Mouse (Mus musculus) forebrain, embryonic 11.5 days (tissue): ENCODE data around the gene Trir. TPM values are rescaled to one million over a fixed set of nuclear protein-coding genes. Genes with fewer than 3 reads are reported as not detected.
A peak's percentile ranks its signal among the peaks of the same experiment; 100 is the strongest.

Source experiments
- ATAC-seq: fragments of 200-750 bp; cut with Nextera tagmentation; replicated peaks from 2 replicates; pipeline ENCODE4 v1.8.0; 2017; ENCODE audit warnings: moderate TSS enrichment; ENCODE audit not compliant: low FRiP score
- DNase-seq: peaks from one replicate; pipeline ENCODE4 v3.0.0-alpha.2; 2017; ENCODE audit warnings: low spot score
- H3K27ac ChIP-seq: fragments of 300-500 bp; sonication (generic); 2 replicates; pipeline ENCODE4 v1.5.1; 2014; ENCODE audit warnings: low read depth, low read length
- H3K27me3 ChIP-seq: fragments of 300-500 bp; sonication (generic); 2 replicates; pipeline ENCODE4 v1.6.1; 2014; ENCODE audit warnings: mild to moderate bottlenecking, low read length, mixed read lengths; ENCODE audit not compliant: control insufficient read depth, insufficient read depth
- H3K36me3 ChIP-seq: fragments of 300-500 bp; sonication (generic); 2 replicates; pipeline ENCODE4 v1.6.1; 2014; ENCODE audit warnings: mild to moderate bottlenecking, low read length, moderate library complexity, mixed read lengths; ENCODE audit not compliant: control insufficient read depth, insufficient read depth
- H3K4me1 ChIP-seq: fragments of 300-500 bp; sonication (generic); replicated peaks from 2 replicates; pipeline ENCODE4 v1.6.1; 2014; ENCODE audit warnings: low read length, mixed read lengths; ENCODE audit not compliant: control insufficient read depth, insufficient read depth
- H3K4me2 ChIP-seq: fragments of 300-500 bp; sonication (generic); 2 replicates; pipeline ENCODE4 v1.6.1; 2014; ENCODE audit warnings: low read depth, mild to moderate bottlenecking, low read length, moderate library complexity, mixed read lengths; ENCODE audit not compliant: severe bottlenecking
- H3K4me3 ChIP-seq: fragments of 300-500 bp; sonication (generic); 2 replicates; pipeline ENCODE4 v1.5.1; 2014; ENCODE audit warnings: low read depth, low read length
- H3K9ac ChIP-seq: fragments of 300-500 bp; sonication (generic); 2 replicates; pipeline ENCODE4 v1.6.1; 2014; ENCODE audit warnings: low read length
- H3K9me3 ChIP-seq: fragments of 300-500 bp; sonication (generic); 2 replicates; pipeline ENCODE4 v1.6.1; 2016; ENCODE audit warnings: low read length, mixed read lengths; ENCODE audit not compliant: control insufficient read depth
- WGBS: fragments of 180-500 bp; shearing (Covaris S2); extraction: QIAGEN DNeasy Blood & Tissue Kit; methylation state at CpG from one replicate; pipeline ENCODE4 v1.1.7; 2014; 5-methylcytosine and 5-hydroxymethylcytosine counted together
- polyA plus RNA-seq: library from polyadenylated mRNA; unstranded; fragments of >200 nt; fragmentation: Nextera tagmentation; extraction: Ambion mirVana; gene quantifications from 2 replicates; pipeline ENCODE4 v1.2.1, GENCODE M21; 2014

Gene Trir
- polyA plus RNA-seq, 1 experiment from 2014 or later: 172 TPM

DNA sequence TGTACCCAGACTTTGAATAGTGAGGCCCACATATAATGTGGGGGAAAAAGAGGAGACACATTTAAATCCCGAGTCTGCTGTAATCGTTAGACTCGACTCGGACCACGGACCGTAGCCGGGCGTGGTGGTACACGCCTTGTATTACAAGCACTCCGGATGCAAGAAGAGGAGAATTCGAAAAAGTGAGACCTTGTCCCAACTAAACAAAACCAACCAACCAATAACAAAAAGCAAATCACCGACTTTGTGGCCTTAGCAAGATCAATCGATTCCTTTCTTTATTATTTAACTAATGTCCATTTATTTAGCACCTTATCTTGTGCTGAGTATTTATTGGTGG, 863 bp downstream of the Trir start:
- Histone ChIP-seq H3K27me3 (no peaks in the 10 kb centered on the region), H3K4me3 (peak overlapping the region; percentile 98), H3K27ac (peak overlapping the region; percentile 81; the same call in 1 of the 2 replicates), H3K4me1 (peaks cover 18% of the 10 kb centered on the region), H3K9me3 (no peaks in the 10 kb centered on the region), H3K9ac (peak overlapping the region; percentile 99), H3K36me3 (peaks cover 15% of the 10 kb centered on the region; the same call in 1 of the 2 replicates), H3K4me2 (peak overlapping the region; percentile 80)
- ATAC-seq: no peak
- DNase-seq: no peak
- WGBS: 1% methylated on average over 13 of the region's 13 CpGs

DNA sequence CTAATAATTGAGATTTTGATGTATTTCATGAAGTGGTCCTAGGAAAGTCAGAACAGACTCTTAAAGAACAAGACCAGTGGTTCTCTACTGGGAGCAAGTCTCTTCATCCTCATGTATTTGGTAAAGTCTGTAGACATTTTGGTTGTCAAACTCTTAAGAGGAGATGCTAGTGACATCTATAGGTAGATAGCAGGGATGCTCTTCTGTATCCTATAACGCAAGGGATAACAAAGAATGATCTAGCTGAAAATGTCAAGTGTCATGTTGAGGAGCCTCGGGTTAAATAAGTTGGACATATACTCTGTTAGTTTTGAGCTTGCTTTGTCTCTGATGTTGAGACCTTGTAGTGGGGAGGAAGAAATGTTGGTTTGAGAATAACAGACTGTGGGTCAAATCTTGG, 1.3 kb downstream of the Trir start:
- H3K4me2 ChIP-seq: peak overlapping the region; percentile 80
- peaks cover 18% of the 10 kb centered on the region for H3K4me1 ChIP-seq
- H3K4me3 ChIP-seq: peak overlapping the region; percentile 98
- DNase-seq: no peak
- H3K9me3 ChIP-seq: no peaks in the 10 kb centered on the region
- H3K36me3 ChIP-seq: peaks cover 15% of the 10 kb centered on the region; the same call in 1 of the 2 replicates
- no peak for ATAC-seq
- no peaks in the 10 kb centered on the region for H3K27me3 ChIP-seq
- H3K27ac ChIP-seq: no peak overlapping the region
- peak overlapping the region; percentile 99 for H3K9ac ChIP-seq
- WGBS: 25% methylated on average over 2 of the region's 2 CpGs

DNA sequence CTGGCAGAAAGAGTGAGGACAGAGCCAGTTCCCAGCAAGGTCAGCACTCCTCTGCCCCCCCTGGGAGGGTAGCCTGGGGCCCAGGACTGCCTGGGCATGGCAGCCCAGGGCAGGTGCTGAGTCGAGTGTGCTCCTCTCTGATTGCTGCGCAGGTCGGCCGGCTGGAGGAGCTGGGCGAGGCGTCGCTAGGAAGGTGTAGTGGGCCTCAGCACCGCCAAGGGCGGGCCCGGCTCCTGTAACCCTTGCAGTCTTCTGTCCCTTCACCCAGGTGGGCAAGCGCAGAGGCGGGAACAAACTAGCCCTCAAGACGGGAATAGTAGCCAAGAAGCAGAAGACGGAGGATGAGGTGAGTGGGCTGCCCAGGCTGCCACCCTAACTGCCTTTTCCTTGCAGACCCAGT, 2.6 kb downstream of the Trir start:
- H3K36me3 ChIP-seq: peaks cover 10% of the 10 kb centered on the region; the same call in 1 of the 2 replicates
- WGBS: 91% methylated on average over 14 of the region's 14 CpGs
- peaks cover 15% of the 10 kb centered on the region; the same call in 1 of the 2 replicates for H3K4me1 ChIP-seq
- DNase-seq: peak; percentile 50
- H3K9me3 ChIP-seq: no peaks in the 10 kb centered on the region
- no peak overlapping the region for H3K9ac ChIP-seq
- no peak for ATAC-seq
- H3K27ac ChIP-seq: no peak overlapping the region
- H3K4me2 ChIP-seq: no peak overlapping the region
- H3K27me3 ChIP-seq: no peaks in the 10 kb centered on the region
- no peak overlapping the region for H3K4me3 ChIP-seq

GRCm38 (mm10) chr8:85032622-85033311, 6.1 kb downstream of the Trir start:
- Histone ChIP-seq H3K27ac (no peak overlapping the region), H3K36me3 (peaks cover 10% of the 10 kb centered on the region; the same call in 1 of the 2 replicates), H3K27me3 (no peaks in the 10 kb centered on the region), H3K4me1 (peaks cover 12% of the 10 kb centered on the region; the same call in 1 of the 2 replicates), H3K9me3 (no peaks in the 10 kb centered on the region), H3K4me2 (no peak overlapping the region), H3K4me3 (no peak overlapping the region), H3K9ac (no peak overlapping the region)
- no peak for DNase-seq
- ATAC-seq: no peak
- 88% methylated on average over 4 of the region's 4 CpGs for WGBS

- no peaks in the 10 kb centered on the region for H3K9me3 ChIP-seq
- peaks cover 10% of the 10 kb centered on the region; the same call in 1 of the 2 replicates for H3K36me3 ChIP-seq
- H3K4me3 ChIP-seq: no peak overlapping the region
- 73% methylated on average over 1 of the region's 1 CpGs for WGBS
- ATAC-seq (no peak), DNase-seq (no peak)
- H3K27ac ChIP-seq: no peak overlapping the region
- no peaks in the 10 kb centered on the region for H3K27me3 ChIP-seq
- no peak overlapping the region for H3K9ac ChIP-seq
- H3K4me2 ChIP-seq: no peak overlapping the region
- peaks cover 5% of the 10 kb centered on the region; the same call in 1 of the 2 replicates for H3K4me1 ChIP-seq
These were observed 7.2 kb downstream of the Trir start for GRCm38 (mm10) chr8:85033867-85034266.

- WGBS: 3% methylated on average over 13 of the region's 13 CpGs
- DNase-seq (peak; percentile 85), ATAC-seq (no peak)
- Histone ChIP-seq H3K27ac (no peak overlapping the region), H3K27me3 (no peaks in the 10 kb centered on the region), H3K36me3 (peaks cover 8% of the 10 kb centered on the region; the same call in 1 of the 2 replicates), H3K9me3 (no peaks in the 10 kb centered on the region), H3K4me3 (peak overlapping the region; percentile 80), H3K9ac (no peak overlapping the region; the same call in 1 of the 2 replicates), H3K4me2 (peak overlapping the region; percentile 91), H3K4me1 (0 out of 2 replicates have a peak, but pooled peaks cover 7% of the 10 kb centered on the region)
These were observed 8.1 kb downstream of the Trir start for GRCm38 (mm10) chr8:85034764-85035163.

GRCm38 (mm10) chr8:85035165-85035727, 8.6 kb downstream of the Trir start:
- Histone ChIP-seq H3K27me3 (no peaks in the 10 kb centered on the region), H3K9me3 (no peaks in the 10 kb centered on the region), H3K9ac (peak overlapping the region; percentile 93), H3K36me3 (peaks cover 5% of the 10 kb centered on the region; the same call in 1 of the 2 replicates), H3K4me2 (peak overlapping the region; percentile 91), H3K27ac (no peak overlapping the region), H3K4me1 (0 out of 2 replicates have a peak, but pooled peaks cover 7% of the 10 kb centered on the region), H3K4me3 (peak overlapping the region; percentile 80)
- ATAC-seq: no peak
- WGBS: 10% methylated on average over 12 of the region's 12 CpGs
- DNase-seq: no peak

- Histone ChIP-seq H3K4me2 (peak overlapping the region; percentile 91), H3K9me3 (no peaks in the 10 kb centered on the region), H3K9ac (peak overlapping the region; percentile 93), H3K4me3 (peak overlapping the region; percentile 80), H3K4me1 (0 out of 2 replicates have a peak, but pooled peaks cover 7% of the 10 kb centered on the region), H3K36me3 (peaks cover 4% of the 10 kb centered on the region; the same call in 1 of the 2 replicates), H3K27ac (peak overlapping the region; percentile 64), H3K27me3 (no peaks in the 10 kb centered on the region)
- 0 out of 2 replicates have a peak, but pooled peaks have one; percentile 0 for ATAC-seq
- DNase-seq: no peak
- WGBS: 2% methylated on average over 15 of the region's 15 CpGs
These were observed 9.2 kb downstream of the Trir start for GRCm38 (mm10) chr8:85035728-85036310.
